Mouse (Mus musculus): ENCODE results near the gene Lypla2. TPM values are rescaled to one million over a fixed set of nuclear protein-coding genes. Genes with fewer than 3 reads are reported as not detected.
"Not testable (repeated sequence)": the region's sequence is repeated elsewhere in the genome, so short reads cannot be mapped to it uniquely, and the experiment has no call there.

The Lypla2 gene
- total RNA-seq, 2 experiments from 2014 or later, result 25.6 to 30.4 TPM

DNA sequence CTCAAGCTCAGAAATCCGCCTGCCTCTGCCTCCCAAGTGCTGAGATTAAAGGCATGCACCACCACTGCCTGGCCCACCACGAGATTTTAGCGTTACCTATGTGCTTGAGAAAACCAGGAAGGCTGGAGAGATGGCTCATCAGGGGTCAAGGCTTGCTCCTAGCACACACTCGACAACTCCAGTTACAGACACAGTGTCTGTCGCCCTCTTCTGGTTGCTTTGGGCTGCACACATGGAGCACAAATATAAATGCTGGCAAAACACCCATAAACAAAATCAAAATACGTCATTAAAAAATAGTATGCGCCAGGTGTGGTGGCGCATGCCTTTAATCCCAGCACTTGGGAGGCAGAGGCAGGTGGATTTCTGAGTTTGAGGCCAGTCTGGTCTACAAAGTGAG lies 31.4 kb downstream of the Lypla2 start:
- intact Hi-C loops (cut with DNase I); H3K4me3 ChIP-seq; DNase-seq; H3K27ac ChIP-seq: not testable (repeated sequence)
- peak; percentile 56 for TF ChIP-seq CTCF (IDR thresholded peaks at IDR 0.05)

DNA sequence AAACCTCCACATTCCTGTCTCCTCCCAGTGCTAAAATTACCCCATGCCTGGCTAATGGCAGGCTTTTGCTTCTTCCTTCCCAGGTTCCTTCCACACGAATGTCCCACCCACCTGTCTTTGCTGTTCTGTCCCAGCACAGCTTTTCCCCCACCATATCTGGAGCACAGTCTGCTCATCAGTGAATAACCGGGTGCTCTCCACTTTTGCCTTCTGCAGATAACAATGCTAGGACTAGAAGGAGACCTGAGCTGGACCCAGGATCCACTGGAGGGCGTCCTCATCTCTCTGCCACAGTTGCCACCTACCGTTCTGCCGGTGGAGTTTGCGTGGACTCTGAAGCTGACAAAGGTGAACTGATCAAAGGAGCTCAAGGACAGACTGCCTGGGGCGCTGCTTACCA lies 33.6 kb downstream of the Lypla2 start:
- no peak for DNase-seq
- Histone ChIP-seq H3K4me3 (no peak overlapping the region), H3K27ac (no peak overlapping the region)
- intact Hi-C loops (cut with DNase I), result no loop called here
- TF ChIP-seq CTCF (IDR thresholded peaks at IDR 0.05), result no peak

DNA sequence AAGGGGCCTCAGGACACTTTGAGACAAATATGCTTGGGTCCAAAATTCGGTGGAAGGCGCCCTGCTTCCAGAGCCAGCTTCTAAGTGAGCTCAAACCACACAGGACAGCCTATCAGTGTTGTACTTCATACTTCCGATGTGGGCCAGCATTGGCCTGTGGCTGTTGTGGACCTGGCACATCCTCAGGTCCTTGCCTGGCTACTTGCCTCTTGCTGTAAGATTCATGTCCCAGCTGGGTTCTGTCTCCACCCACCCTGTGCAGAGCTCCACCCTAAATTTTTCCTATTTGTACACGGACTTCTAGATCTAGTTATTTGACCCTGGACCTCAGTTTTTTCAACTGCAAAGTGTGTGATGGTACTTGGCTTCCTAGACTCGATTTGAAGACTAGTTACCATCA lies 36.9 kb downstream of the Lypla2 start:
- TF ChIP-seq CTCF (IDR thresholded peaks at IDR 0.05), result no peak
- H3K27ac ChIP-seq, result 0 out of 2 replicates have a peak overlapping the region, but pooled peaks have one; percentile 12
- peak; percentile 60 for DNase-seq
- H3K4me3 ChIP-seq, result no peak overlapping the region
- intact Hi-C loops (cut with DNase I), result no loop called here

- no peak for TF ChIP-seq CTCF (IDR thresholded peaks at IDR 0.05)
- no peak overlapping the region for H3K4me3 ChIP-seq
- 0 out of 2 replicates have a peak overlapping the region, but pooled peaks have one; percentile 12 for H3K27ac ChIP-seq
- no peak for DNase-seq
- intact Hi-C loops (cut with DNase I), result loop anchor here (5.0 kb wide), 1 partner anchor 43 kb away; no protein-coding TSS in a partner anchor
Measured at GRCm38 (mm10) chr4:135934708-135935500, 37.5 kb downstream of the Lypla2 start.

DNA sequence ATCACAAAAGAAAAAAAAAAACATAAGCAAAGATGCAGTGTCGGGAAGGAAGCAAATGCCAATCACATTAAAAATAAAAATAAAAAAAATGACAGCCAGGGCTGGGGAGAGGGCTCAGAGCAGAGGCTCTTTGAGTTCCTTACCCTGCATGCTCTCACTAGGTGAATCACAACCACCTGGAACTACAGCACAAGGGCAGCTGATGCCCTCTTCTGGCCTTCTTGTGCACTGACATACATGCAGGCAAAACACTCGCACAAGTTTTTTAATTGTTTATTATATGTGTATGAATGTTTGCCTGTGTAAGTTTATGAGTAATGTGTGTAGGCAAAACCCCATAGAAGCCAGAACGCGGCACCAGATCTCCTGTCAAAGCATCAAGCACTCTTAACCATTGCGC lies 40.6 kb downstream of the Lypla2 start:
- TF ChIP-seq CTCF (IDR thresholded peaks at IDR 0.05), result peak; percentile 74
- H3K27ac ChIP-seq, result no peak overlapping the region
- DNase-seq, result no peak
- intact Hi-C loops (cut with DNase I), result loop anchor here (5.0 kb wide), 1 partner anchor 40 kb away; no protein-coding TSS in a partner anchor
- no peak overlapping the region for H3K4me3 ChIP-seq

DNA sequence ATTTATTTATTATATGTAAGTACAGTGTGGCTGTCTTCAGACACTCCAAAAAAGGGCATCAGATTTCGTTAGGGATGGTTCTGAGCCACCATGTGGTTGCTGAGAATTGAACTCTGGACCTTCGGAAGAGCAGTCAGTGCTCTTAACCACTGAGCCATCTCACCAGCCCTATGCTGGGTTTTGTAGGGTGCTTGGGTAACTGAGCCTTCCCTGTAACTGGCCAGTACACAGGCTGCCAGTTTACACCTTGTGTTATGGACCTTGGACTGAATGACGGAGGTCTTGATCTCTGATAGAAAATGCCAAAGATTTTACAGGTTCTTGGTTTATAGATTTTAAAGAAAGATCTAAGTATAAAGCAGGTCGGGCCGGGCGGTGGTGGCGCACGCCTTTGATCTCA lies 42.2 kb downstream of the Lypla2 start:
- DNase-seq, result no peak
- TF ChIP-seq CTCF (IDR thresholded peaks at IDR 0.05), result no peak
- intact Hi-C loops (cut with DNase I), result loop anchor here (5.0 kb wide), 1 partner anchor 38 kb away; no protein-coding TSS in a partner anchor
- Histone ChIP-seq H3K27ac (no peak overlapping the region), H3K4me3 (no peak overlapping the region)

DNA sequence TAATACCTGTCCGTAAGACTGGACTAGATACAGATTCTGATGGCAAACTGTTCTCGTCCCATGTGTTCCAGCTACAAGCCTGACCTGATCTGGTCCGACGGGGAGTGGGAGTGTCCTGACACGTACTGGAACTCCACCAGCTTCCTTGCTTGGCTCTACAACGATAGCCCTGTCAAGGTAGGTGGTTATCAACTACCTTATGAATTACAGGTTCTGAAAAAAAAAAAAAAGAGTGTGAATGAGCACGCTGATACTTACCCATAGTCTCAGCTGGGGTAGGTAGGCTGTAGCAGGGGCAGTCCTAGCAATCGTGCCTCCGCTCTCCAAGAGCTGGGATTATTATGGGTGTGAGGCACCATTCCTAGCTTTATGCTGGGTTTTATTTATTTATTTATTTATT lies 42.6 kb downstream of the Lypla2 start:
- Histone ChIP-seq H3K27ac (no peak overlapping the region), H3K4me3 (no peak overlapping the region)
- no peak for TF ChIP-seq CTCF (IDR thresholded peaks at IDR 0.05)
- DNase-seq, result no peak
- intact Hi-C loops (cut with DNase I), result loop anchor here (5.0 kb wide), 1 partner anchor 38 kb away; no protein-coding TSS in a partner anchor

GRCm38 (mm10) chr4:135929405-135929804 lies 43.0 kb downstream of the Lypla2 start:
- intact Hi-C loops (cut with DNase I), result no loop called here
- TF ChIP-seq CTCF (IDR thresholded peaks at IDR 0.05), result no peak

DNA sequence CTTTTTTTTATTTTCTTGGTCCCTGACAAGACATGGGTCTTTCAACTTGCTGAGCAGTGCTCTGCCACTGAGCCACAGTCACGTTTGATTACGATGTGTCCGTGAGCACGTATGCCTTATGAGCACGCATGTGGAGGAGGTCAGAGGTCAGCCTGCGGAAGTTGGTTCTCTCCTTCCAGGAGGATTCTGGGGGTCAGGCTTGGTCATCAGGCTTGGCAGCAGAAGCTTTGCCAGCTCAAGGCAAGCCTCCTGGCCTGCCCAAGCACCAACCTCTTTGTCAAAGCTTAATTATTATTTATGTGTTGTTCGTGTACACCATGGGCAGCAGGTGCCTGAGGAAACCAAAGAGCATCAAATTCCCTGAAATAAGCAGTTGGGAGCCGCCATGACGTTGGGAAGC lies 44.0 kb downstream of the Lypla2 start:
- H3K27ac ChIP-seq, result no peak overlapping the region
- intact Hi-C loops (cut with DNase I), result no loop called here
- H3K4me3 ChIP-seq, result no peak overlapping the region
- no peak for DNase-seq
- no peak for TF ChIP-seq CTCF (IDR thresholded peaks at IDR 0.05)

More at GRCm38 (mm10) chr4:135929405-135929804, 43.0 kb downstream of the Lypla2 start:
- H3K4me3 ChIP-seq, result no peak overlapping the region
- no peak for DNase-seq
- no peak overlapping the region for H3K27ac ChIP-seq

DNA sequence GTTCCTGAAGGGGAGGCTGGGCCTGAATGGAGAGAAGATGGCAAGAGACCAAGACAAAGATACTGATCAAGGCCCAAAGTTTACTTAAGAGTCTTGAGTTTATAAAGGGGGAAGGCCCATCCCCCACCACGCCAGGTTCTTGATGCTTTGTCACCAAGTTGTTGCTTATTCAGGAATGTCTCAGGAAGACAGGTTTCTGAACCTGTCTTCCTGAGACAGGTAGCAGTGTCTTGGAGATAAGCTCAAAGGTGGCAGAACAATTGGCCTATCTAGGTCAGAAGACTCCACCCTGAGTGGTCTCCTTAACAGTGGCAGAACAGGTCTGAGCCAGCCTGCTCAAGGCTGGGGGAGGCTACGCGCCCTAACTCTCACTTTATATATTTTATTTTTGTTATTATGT lies 45.6 kb downstream of the Lypla2 start:
- intact Hi-C loops (cut with DNase I), result no loop called here
- DNase-seq, result no peak
- H3K27ac ChIP-seq, result no peak overlapping the region
- H3K4me3 ChIP-seq, result no peak overlapping the region
- TF ChIP-seq CTCF (IDR thresholded peaks at IDR 0.05), result no peak

DNA sequence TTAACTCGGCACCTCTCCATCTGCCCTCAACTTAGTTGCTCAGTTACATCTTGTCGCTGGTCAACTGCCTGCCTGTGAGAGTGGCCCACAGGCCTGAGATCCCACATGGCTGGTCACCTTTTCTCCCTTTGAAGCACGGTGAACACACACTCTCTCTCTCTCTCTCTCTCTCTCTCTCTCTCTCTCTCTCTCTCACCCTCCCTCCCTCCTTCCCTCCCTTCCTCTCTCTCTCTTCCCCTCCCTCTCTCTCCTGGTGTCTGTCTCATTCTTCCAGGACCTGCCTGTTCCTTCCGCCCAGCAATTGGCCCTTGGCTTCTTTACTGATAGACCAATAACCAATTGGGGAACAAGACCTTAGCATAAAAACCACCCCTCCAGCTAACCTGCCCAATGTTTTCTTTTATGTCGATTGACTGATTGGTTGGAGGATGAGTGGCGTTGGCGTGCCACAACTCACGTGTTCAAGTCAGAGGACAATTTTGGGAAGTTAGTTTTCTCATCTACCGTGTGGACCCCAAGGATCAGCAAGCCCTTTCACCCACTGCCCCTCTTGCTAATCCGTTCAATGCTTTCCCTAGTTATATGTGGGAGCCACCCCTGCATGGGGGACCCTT lies 46.1 kb downstream of the Lypla2 start:
- no peak for TF ChIP-seq CTCF (IDR thresholded peaks at IDR 0.05)
- no peak overlapping the region for H3K4me3 ChIP-seq
- intact Hi-C loops (cut with DNase I), result no loop called here
- DNase-seq, result no peak
- H3K27ac ChIP-seq, result no peak overlapping the region

- Histone ChIP-seq H3K4me3 (no peak overlapping the region), H3K27ac (no peak overlapping the region)
- no peak for DNase-seq
- intact Hi-C loops (cut with DNase I), result no loop called here
- no peak for TF ChIP-seq CTCF (IDR thresholded peaks at IDR 0.05)
Measured at GRCm38 (mm10) chr4:135925341-135925740, 47.1 kb downstream of the Lypla2 start.

- DNase-seq, result no peak
- TF ChIP-seq CTCF (IDR thresholded peaks at IDR 0.05), result no peak
- intact Hi-C loops (cut with DNase I), result no loop called here
- no peak overlapping the region for H3K27ac ChIP-seq
- H3K4me3 ChIP-seq, result no peak overlapping the region
Measured at GRCm38 (mm10) chr4:135924418-135924817, 48.0 kb downstream of the Lypla2 start.

Measured in gastrocnemius, adult 2 months (tissue).